ENCODE assay signal across 11 mouse cellular contexts in genomic region chr5:142595698-142596097, GRCm38 (mm10). TPM values are rescaled to one million over a fixed set of nuclear protein-coding genes. Genes with fewer than 3 reads are reported as not detected.
DNase-seq lines count a peak whose midpoint lies in the region; TF ChIP-seq lines count a peak whose summit lies in the region.
"Had no signal": no experiment of that assay in that cellular context is flagged by ENCODE, and none has a peak within 500 bp of the region (broad histone marks: within the 10 kb centered on the region; RNA-seq: fewer than 3 reads in every experiment).

No protein-coding gene starts in this region.

- peak; percentile 57 for DNase-seq in layer of hippocampus, adult 11-12 months (ENCODE audit: low spot score)
- no peak for DNase-seq in layer of hippocampus, adult 9-10 months (ENCODE audit: low spot score)
- DNase-seq in brain, embryonic 14.5 days (ENCODE audit: low read depth): peak; percentile 85
- peak; percentile 64 for DNase-seq in cerebellum, adult 9-10 months
- peak; percentile 84 for DNase-seq in layer of hippocampus, adult 9-11 months
- DNase-seq in urinary bladder, postnatal 10 days (ENCODE audit: low spot score): no peak
- DNase-seq in adrenal gland, postnatal 10 days: no peak
- DNase-seq: liver, postnatal 0 days had no signal

- no peak for TF ChIP-seq POLR2A in brain, embryonic 14.5 days (IDR thresholded peaks at IDR 0.05; ENCODE audit: borderline replicate concordance, extremely low read depth, insufficient read depth, insufficient read length, poor library complexity, severe bottlenecking)

- no peak for TF ChIP-seq CTCF in brain, embryonic 14.5 days (IDR thresholded peaks at IDR 0.05; ENCODE audit: borderline replicate concordance, extremely low read depth, insufficient read depth, insufficient read length)

RNA-seq across cellular contexts. Expression of gene Mmd2, which starts 12.9 kb away (rescaled TPM):
- polyA plus RNA-seq in brain, embryonic 14.5 days (2012; rRNA removed): 25.5 and 29.0 TPM in 2 replicates
- total RNA-seq in adrenal gland, postnatal 10 days (2021): 10 to 100 TPM; 46.5 to 54.0 TPM
- total RNA-seq: gastrocnemius, adult 18-20 months; megakaryocyte, adult 5-6 weeks had no signal
- polyA plus RNA-seq: myocyte had no signal

RNA-seq across cellular contexts. Expression of gene Wipi2, which starts 31.8 kb away (rescaled TPM):
- polyA plus RNA-seq in brain, embryonic 14.5 days (2012; rRNA removed): 51.5 and 51.7 TPM in 2 replicates
- total RNA-seq in adrenal gland, postnatal 10 days (2021): 100 to 1,000 TPM in 1 of 2 experiments, 10 to 100 TPM in 1; 93.6 to 102 TPM

RNA-seq across cellular contexts. Expression of gene Radil, which starts 44.8 kb away (rescaled TPM):
- polyA plus RNA-seq in brain, embryonic 14.5 days (2012; rRNA removed): 18.6 and 23.2 TPM in 2 replicates
- total RNA-seq in adrenal gland, postnatal 10 days (2021): 10 to 100 TPM in 1 of 2 experiments, 1 to 10 TPM in 1; 8.0 to 10.7 TPM
- total RNA-seq: megakaryocyte, adult 5-6 weeks had no signal
- polyA plus RNA-seq: liver, postnatal 0 days had no signal

Comparison
In these comparisons a context has a peak if more than half of its experiments do, and no peak if none do; other contexts are left out.
1. DNase-seq: peak in layer of hippocampus, adult 11-12 months (single experiment), brain, embryonic 14.5 days (single experiment), cerebellum, adult 9-10 months (single experiment) and layer of hippocampus, adult 9-11 months (single experiment); none in layer of hippocampus, adult 9-10 months (single experiment), urinary bladder, postnatal 10 days (single experiment) and adrenal gland, postnatal 10 days (single experiment).